Mouse (Mus musculus) intestine, embryonic 15.5 days (tissue): ENCODE data around the gene Arhgap45. TPM values are rescaled to one million over a fixed set of nuclear protein-coding genes. Genes with fewer than 3 reads are reported as not detected.

Experiments
- ATAC-seq: fragments of 200-750 bp; cut with Nextera tagmentation; 2 replicates; pipeline ENCODE4 v1.8.0; 2017; ENCODE audit warnings: moderate TSS enrichment, moderate library complexity
- H3K27ac ChIP-seq: fragments of 300-500 bp; sonication (generic); 2 replicates; pipeline ENCODE4 v1.5.1; 2015; ENCODE audit warnings: mild to moderate bottlenecking, inconsistent platforms
- H3K27me3 ChIP-seq: fragments of 300-500 bp; sonication (generic); replicated peaks from 2 replicates; pipeline ENCODE4 v1.6.1; 2015; ENCODE audit warnings: inconsistent platforms
- H3K36me3 ChIP-seq: fragments of 300-500 bp; sonication (generic); 2 replicates; pipeline ENCODE4 v1.6.1; 2015; ENCODE audit warnings: inconsistent platforms
- H3K4me1 ChIP-seq: fragments of 300-500 bp; sonication (generic); replicated peaks from 2 replicates; pipeline ENCODE4 v1.6.1; 2015; ENCODE audit warnings: inconsistent platforms
- H3K4me2 ChIP-seq: fragments of 300-500 bp; sonication (generic); replicated peaks from 2 replicates; pipeline ENCODE4 v1.6.1; 2015; ENCODE audit warnings: mild to moderate bottlenecking, inconsistent platforms
- H3K4me3 ChIP-seq: fragments of 300-500 bp; sonication (generic); replicated peaks from 2 replicates; pipeline ENCODE4 v1.5.1; 2015; ENCODE audit warnings: inconsistent platforms
- H3K9ac ChIP-seq: fragments of 300-500 bp; sonication (generic); 2 replicates; pipeline ENCODE4 v1.6.1; 2015; ENCODE audit warnings: inconsistent platforms
- H3K9me3 ChIP-seq: fragments of 300-500 bp; sonication (generic); 2 replicates; pipeline ENCODE4 v1.6.1; 2016; ENCODE audit warnings: inconsistent platforms
- WGBS: fragments of 180-500 bp; shearing (Covaris S2); methylation state at CpG from one replicate; pipeline ENCODE4 v1.1.7; 2015; 5-methylcytosine and 5-hydroxymethylcytosine counted together
- polyA plus RNA-seq: library from polyadenylated mRNA; unstranded; fragments of >200 nt; fragmentation: Nextera tagmentation; extraction: Ambion mirVana; gene quantifications from 2 replicates; pipeline ENCODE4 v1.2.1, GENCODE M21; 2015

The Arhgap45 gene
- polyA plus RNA-seq, 1 experiment from 2014 or later: 6.5 TPM

DNA sequence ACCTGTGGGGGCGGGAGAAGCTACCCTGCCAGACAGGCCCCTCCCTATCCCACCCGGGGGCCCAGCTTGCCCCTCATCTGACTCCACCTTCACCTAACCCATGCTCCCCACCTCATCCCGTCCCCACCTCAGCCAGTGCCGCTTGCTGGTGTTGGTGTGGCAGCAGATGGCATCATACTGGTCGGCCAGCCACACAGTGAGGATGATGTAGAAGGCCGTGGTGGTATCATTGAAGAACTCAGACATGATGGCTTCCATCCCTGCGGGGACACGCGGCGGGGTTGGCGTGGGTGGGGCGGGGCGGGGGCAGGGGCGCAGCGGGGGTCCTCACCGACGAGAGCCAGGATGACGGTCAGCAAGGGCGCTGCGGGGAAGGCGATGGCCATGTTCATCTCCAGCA, 38.4 kb upstream of the Arhgap45 start:
- Histone ChIP-seq H3K4me3 (no peak overlapping the region), H3K9me3 (no peaks in the 10 kb centered on the region), H3K27ac (no peak overlapping the region), H3K9ac (no peak overlapping the region), H3K4me1 (peaks cover 14% of the 10 kb centered on the region), H3K4me2 (no peak overlapping the region), H3K27me3 (no peaks in the 10 kb centered on the region), H3K36me3 (peaks cover 46% of the 10 kb centered on the region)
- WGBS: 97% methylated on average over 21 of the region's 21 CpGs
- ATAC-seq: no peak

DNA sequence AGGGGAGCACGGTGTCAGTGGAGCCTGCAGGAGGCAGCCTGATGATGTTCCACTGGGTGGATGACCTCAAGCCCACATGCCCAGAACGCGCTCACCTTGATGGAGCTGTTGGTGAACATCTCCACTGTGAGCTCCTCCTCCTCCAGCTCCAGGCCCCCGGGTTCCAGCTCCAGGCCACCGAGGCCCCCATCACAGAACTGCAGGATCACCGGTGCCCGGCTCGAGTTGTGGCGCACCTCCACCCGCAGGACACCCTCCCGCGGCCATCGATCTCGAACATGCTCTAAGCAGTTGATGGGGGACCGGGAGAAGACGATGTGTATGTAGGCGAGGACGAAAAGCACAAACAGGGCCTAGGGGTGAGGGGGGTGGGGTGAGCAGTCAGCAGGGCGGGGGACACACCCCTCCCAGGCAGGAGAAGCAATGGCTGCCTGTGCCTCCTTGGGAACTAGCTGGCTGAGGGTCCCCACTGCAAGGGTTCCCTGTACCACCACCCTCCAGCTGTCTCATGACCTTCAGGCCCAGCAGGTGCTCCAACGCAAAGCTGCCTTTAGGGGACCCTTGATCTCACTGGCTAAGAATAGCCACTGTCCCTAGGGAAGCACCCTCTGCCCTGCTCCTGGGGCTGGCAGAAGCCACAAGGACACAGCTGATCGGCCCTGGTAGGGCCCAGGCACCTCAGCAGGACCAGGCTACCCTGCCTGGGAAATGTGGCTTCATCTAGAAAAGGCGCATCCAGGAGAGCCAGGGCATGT, 36.9 kb upstream of the Arhgap45 start:
- Histone ChIP-seq H3K4me2 (no peak overlapping the region), H3K27ac (no peak overlapping the region), H3K9ac (peak overlapping the region; percentile 0; the same call in 1 of the 2 replicates), H3K4me1 (peaks cover 19% of the 10 kb centered on the region), H3K9me3 (no peaks in the 10 kb centered on the region), H3K27me3 (no peaks in the 10 kb centered on the region), H3K4me3 (no peak overlapping the region), H3K36me3 (peaks cover 46% of the 10 kb centered on the region)
- 89% methylated on average over 22 of the region's 22 CpGs for WGBS
- ATAC-seq: no peak

DNA sequence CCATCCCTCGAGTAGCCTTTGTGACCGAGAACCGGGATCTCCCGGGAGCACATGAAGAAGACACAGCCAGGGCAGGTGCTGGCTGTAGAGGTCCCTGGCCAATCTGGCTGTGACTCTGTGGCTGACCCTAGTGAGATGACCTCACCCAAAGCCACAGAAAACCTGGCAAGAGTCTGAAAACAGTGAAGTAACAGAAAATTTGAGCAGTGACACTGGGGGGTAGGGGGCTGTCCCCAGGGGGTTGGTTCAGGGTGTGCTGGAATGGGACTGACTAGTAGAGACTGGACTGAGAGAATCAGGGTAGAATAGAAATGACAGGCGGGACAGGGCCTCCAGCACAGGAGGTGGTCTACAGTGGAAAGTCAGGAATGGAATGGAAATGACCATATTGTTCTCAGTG, 33.2 kb upstream of the Arhgap45 start:
- no peaks in the 10 kb centered on the region for H3K9me3 ChIP-seq
- peak overlapping the region; percentile 96 for H3K27ac ChIP-seq
- peak overlapping the region; percentile 92 for H3K9ac ChIP-seq
- WGBS: 70% methylated on average over 5 of the region's 5 CpGs
- ATAC-seq: no peak
- H3K4me1 ChIP-seq: peaks cover 40% of the 10 kb centered on the region
- peak overlapping the region; percentile 82 for H3K4me3 ChIP-seq
- H3K4me2 ChIP-seq: peak overlapping the region; percentile 89
- peaks cover 14% of the 10 kb centered on the region for H3K36me3 ChIP-seq
- no peaks in the 10 kb centered on the region for H3K27me3 ChIP-seq

DNA sequence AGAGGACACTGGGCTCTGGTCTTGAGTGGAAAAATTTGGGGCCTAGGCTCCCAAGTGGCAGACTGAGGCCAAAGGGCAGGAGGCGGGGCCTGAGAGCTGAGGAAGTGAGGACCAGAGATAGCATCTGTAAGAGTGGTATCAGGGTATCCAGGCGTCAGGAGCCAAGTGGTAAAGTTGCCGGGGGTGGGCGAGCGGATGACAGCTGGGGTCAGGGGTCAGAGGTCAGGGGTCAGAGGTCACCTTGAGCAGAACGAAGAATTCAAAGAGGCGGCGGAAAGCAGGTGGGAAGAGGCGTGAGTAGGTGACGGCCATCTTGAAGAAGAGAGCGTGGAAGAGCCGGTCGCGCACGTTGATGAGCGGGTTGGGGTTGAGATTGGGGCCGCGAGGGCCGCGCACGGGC, 32.8 kb upstream of the Arhgap45 start:
- peaks cover 9% of the 10 kb centered on the region for H3K36me3 ChIP-seq
- no peak for ATAC-seq
- peak overlapping the region; percentile 96 for H3K27ac ChIP-seq
- H3K9ac ChIP-seq: peak overlapping the region; percentile 92
- H3K4me2 ChIP-seq: peak overlapping the region; percentile 89
- H3K4me1 ChIP-seq: peaks cover 42% of the 10 kb centered on the region
- under 1% methylated on average over 21 of the region's 21 CpGs for WGBS
- no peaks in the 10 kb centered on the region for H3K27me3 ChIP-seq
- peak overlapping the region; percentile 82 for H3K4me3 ChIP-seq
- no peaks in the 10 kb centered on the region for H3K9me3 ChIP-seq

DNA sequence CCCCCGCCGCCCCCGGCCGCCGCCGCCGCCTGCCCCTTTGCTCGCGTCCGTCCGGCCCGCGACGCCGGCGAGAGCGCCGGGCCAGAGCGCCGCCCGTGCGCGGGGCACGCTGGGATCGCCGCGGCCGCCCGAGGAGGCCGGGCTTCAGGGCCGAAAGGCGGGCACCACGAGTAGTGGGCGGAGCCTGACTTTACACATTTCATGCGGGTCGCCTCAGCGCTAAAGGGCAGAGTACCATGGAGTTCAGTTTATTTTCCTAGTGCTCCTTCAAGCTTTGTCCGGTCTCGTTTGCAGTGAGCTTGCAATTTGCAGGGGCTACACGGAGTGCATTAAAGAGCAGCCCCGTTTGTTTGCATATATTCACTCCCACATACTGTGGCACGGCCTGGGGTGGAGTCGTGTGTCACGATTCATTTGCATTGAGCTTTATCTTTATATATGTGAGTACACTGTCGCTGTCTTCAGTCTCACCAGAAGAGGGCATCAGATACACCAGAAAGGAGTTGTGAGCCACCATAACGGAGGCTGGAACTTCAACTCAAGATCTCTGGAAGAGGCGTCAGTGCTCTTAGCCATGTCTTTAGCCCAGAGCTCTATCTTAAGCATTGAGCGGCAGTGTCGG, 32.1 kb upstream of the Arhgap45 start, which contains the start of gene Tmem259:
TSS of gene Tmem259 (minus strand) at position 136 of the 622 bp plus-strand sequence.
- peak within 1 kb of the TSS; percentile 82 for H3K4me3 ChIP-seq
- H3K36me3 ChIP-seq: peaks cover 3% of the 10 kb centered on the region
- H3K9ac ChIP-seq: peak within 1 kb of the TSS; percentile 92
- H3K27ac ChIP-seq: peak within 1 kb of the TSS; percentile 96
- H3K9me3 ChIP-seq: no peaks in the 10 kb centered on the region
- WGBS: under 1% methylated on average over 48 of the region's 49 CpGs
- peaks cover 48% of the 10 kb centered on the region for H3K4me1 ChIP-seq
- peak within 1 kb of the TSS; percentile 89 for H3K4me2 ChIP-seq
- ATAC-seq: peak; percentile 82
- no peaks in the 10 kb centered on the region for H3K27me3 ChIP-seq

DNA sequence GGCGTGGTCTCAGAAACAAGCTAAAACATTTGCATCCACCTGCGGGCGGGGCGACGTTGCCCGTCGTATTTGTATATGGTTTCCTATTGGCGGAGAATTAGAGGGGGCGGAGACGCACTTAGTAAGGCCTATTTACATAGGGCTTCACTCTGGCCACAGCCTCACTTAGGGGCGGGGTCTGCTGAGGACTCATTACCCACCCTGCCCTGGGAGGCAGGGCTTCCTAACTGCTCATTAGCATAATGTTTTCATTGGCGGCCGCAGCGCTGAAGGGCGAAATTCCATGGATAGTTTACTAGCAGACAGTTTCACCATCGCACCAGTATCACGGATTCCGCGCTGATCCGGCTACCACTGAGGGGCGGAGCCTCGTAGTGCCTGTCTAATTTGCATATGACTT, 31.6 kb upstream of the Arhgap45 start:
- peaks cover 52% of the 10 kb centered on the region for H3K4me1 ChIP-seq
- H3K9ac ChIP-seq: peak overlapping the region; percentile 92
- under 1% methylated on average over 22 of the region's 22 CpGs for WGBS
- H3K27me3 ChIP-seq: no peaks in the 10 kb centered on the region
- H3K9me3 ChIP-seq: no peaks in the 10 kb centered on the region
- peak overlapping the region; percentile 96 for H3K27ac ChIP-seq
- H3K36me3 ChIP-seq: no peaks in the 10 kb centered on the region; the same call in 1 of the 2 replicates
- peak overlapping the region; percentile 89 for H3K4me2 ChIP-seq
- peak overlapping the region; percentile 82 for H3K4me3 ChIP-seq
- peak; percentile 92 for ATAC-seq

DNA sequence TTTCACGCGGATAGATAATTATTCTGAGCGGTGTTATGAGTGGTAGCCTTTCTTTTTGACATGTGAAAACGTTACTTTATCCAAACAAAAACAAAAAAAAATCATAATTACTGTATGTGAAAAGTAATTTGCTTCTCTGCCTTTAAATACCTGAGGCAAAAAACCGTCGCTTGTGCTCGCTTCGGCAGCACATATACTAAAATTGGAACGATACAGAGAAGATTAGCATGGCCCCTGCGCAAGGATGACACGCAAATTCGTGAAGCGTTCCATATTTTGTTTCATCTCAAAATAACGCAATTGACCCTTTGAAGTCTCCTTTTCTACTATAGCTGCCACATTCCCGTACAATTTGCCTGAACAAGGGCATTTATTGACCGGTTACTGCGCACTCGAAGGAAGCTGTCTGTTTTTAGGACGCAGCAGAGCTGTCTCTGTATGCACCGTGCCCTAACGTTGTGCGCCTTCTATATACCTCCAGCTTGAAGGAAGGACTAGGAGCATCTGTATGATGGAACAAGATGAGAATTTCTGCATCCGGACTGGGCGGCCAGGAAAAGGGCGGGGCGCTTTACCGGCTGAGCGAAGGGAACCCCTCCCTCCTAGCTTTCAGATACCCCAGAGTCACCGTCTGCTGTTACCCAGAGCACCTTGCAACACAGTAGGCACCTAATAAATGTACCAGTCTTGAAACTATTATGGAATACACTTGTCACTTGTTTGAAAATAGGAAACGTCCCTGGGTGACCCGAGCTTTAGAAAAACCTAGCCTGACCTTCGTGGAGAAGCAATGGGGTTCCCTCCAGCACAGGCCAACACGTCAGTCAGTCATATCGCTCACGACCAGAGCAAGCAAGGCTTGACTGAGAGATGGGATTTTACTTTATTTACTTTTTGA, 30.9 kb upstream of the Arhgap45 start:
- H3K36me3 ChIP-seq: no peaks in the 10 kb centered on the region; the same call in 1 of the 2 replicates
- H3K9me3 ChIP-seq: no peaks in the 10 kb centered on the region
- H3K27me3 ChIP-seq: no peaks in the 10 kb centered on the region
- peaks cover 55% of the 10 kb centered on the region for H3K4me1 ChIP-seq
- peak overlapping the region; percentile 96 for H3K27ac ChIP-seq
- 2% methylated on average over 35 of the region's 35 CpGs for WGBS
- peak overlapping the region; percentile 82 for H3K4me3 ChIP-seq
- no peak for ATAC-seq
- H3K4me2 ChIP-seq: peak overlapping the region; percentile 89
- peak overlapping the region; percentile 54 for H3K9ac ChIP-seq

DNA sequence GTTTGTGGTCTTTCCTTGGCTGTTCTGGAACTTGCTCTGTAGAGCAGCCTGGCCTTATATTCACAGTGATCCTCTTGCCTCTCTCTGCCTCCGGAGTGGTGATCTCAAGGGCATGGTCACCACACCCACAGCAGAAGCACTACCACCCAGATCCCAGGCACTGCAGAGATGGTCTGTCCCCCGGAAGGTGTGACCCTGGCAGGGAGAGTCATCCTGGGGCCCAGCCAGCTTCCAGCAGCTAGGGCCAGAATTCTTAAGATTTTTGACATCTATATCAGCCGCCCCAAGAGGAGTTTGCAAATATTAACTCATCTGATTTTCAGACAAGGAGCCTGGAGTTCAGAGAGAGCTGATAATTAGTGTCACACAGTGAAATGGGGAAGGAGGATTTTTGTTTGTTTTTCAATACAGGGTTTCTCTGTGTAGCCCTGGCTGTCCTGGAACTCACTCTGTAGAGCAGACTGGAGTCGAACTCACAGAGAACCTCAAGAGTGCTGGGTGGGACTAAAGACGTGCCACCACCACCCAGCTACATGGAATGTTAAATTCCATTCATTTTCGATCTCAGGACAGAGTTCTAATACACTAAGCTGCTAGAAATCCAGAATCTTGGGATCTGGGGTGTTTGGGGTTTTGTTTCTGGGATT, 30.1 kb upstream of the Arhgap45 start:
- no peak for ATAC-seq
- Histone ChIP-seq H3K4me2 (peak overlapping the region; percentile 89), H3K36me3 (peaks cover 7% of the 10 kb centered on the region; the same call in 1 of the 2 replicates), H3K4me1 (peaks cover 60% of the 10 kb centered on the region), H3K27ac (peak overlapping the region; percentile 96), H3K9ac (peak overlapping the region; percentile 54; the same call in 1 of the 2 replicates), H3K27me3 (no peaks in the 10 kb centered on the region), H3K9me3 (no peaks in the 10 kb centered on the region), H3K4me3 (peak overlapping the region; percentile 82)
- 19% methylated on average over 6 of the region's 6 CpGs for WGBS

DNA sequence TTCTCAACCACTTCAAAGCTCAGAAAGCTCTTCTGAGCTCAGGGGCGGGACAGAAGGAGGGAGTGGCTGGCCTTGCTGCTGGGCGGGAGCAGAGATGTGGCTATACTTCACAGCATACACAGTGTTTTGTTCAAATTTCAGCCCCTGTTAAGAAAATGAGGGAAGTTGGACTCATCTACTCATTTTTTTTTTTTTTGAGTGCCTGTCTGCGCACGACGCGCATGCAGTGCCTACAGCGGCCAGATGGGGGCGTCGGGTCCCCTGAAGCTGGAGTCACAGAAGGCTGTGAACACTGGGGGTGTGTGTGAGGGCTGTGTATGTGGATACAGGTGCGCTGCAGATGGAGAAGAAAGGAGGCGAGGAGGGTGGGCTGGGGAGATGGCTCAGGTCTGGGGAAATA, 29.5 kb upstream of the Arhgap45 start:
- peak overlapping the region; percentile 96 for H3K27ac ChIP-seq
- H3K4me3 ChIP-seq: 0 out of 2 replicates have a peak overlapping the region, but pooled peaks have one; percentile 4
- WGBS: 1% methylated on average over 11 of the region's 11 CpGs
- peak overlapping the region; percentile 89 for H3K4me2 ChIP-seq
- H3K9ac ChIP-seq: peak overlapping the region; percentile 15; the same call in 1 of the 2 replicates
- H3K36me3 ChIP-seq: peaks cover 11% of the 10 kb centered on the region; the same call in 1 of the 2 replicates
- no peaks in the 10 kb centered on the region for H3K9me3 ChIP-seq
- ATAC-seq: no peak
- no peaks in the 10 kb centered on the region for H3K27me3 ChIP-seq
- peaks cover 55% of the 10 kb centered on the region for H3K4me1 ChIP-seq

DNA sequence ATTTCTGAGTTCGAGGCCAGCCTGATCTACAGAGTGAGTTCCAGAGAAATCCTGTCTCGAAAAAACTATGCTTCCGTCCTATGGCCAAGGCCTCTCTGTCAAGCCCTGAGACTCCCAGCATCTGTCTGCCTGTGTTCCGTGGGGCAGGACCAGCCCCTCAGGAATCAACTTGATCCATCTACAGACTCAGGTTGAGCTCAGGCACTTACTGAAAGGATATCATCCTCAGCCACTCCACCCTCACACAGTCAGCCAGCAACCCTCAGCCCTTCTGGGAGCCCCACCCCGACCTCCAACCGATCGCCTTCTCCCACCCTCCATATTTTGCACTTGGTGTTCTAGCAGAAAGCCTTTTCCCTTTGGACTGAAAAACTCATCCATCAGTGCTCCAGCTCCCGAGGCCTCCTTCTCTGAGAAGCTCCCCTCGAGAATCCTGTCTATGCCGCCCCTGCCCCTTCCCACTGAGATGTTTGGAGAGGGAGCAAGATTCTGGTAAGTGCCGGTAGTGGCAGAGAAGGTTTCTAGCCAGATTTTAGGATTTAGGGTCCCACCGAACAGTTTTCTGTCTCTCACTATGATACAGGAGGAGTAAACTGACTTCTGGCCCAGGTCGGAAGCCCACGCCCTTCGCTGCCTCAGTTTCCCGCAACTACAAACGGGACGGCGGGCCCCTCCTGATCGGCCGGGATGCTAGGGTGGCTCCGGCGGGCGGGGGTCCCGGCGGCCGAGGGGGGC, 28.5 kb upstream of the Arhgap45 start:
- Histone ChIP-seq H3K36me3 (peaks cover 20% of the 10 kb centered on the region), H3K9me3 (no peaks in the 10 kb centered on the region), H3K27me3 (no peaks in the 10 kb centered on the region), H3K9ac (peak overlapping the region; percentile 84), H3K4me1 (peaks cover 47% of the 10 kb centered on the region), H3K27ac (peak overlapping the region; percentile 96), H3K4me3 (peak overlapping the region; percentile 69), H3K4me2 (peak overlapping the region; percentile 89)
- no peak for ATAC-seq
- 12% methylated on average over 27 of the region's 27 CpGs for WGBS
